Mouse (Mus musculus) forelimb bud, embryonic 11.5 days (tissue): ENCODE measurements around the gene Lrrc1.

ENCODE experiments used
- DNase-seq: peaks from one replicate; pipeline ENCODE4 v3.0.0-alpha.2; 2012; ENCODE audit warnings: low read depth, low spot score

The Lrrc1 gene

GRCm38 (mm10) chr9:77427292-77428114 is 117.2 kb downstream of the Lrrc1 start:
- DNase-seq, result peak; percentile 57

- DNase-seq, result no peak
Observed at GRCm38 (mm10) chr9:77426110-77426509, 118.6 kb downstream of the Lrrc1 start.

- DNase-seq, result no peak
Observed at GRCm38 (mm10) chr9:77425553-77425952, 119.1 kb downstream of the Lrrc1 start.

- DNase-seq, result no peak
Observed at GRCm38 (mm10) chr9:77420200-77420585, 124.5 kb downstream of the Lrrc1 start.

- no peak for DNase-seq
Observed at GRCm38 (mm10) chr9:77419501-77420199, 125.0 kb downstream of the Lrrc1 start.

GRCm38 (mm10) chr9:77418800-77419199 is 125.9 kb downstream of the Lrrc1 start:
- no peak for DNase-seq

- DNase-seq, result no peak
Observed at GRCm38 (mm10) chr9:77416486-77416885, 128.2 kb downstream of the Lrrc1 start.

- no peak for DNase-seq
Observed at GRCm38 (mm10) chr9:77416002-77416401, 128.7 kb downstream of the Lrrc1 start.

GRCm38 (mm10) chr9:77411830-77412425 is 132.7 kb downstream of the Lrrc1 start:
- no peak for DNase-seq

GRCm38 (mm10) chr9:77410968-77411367 is 133.7 kb downstream of the Lrrc1 start:
- no peak for DNase-seq

- DNase-seq, result no peak
Observed at GRCm38 (mm10) chr9:77410524-77410923, 134.1 kb downstream of the Lrrc1 start.

- no peak for DNase-seq
Observed at GRCm38 (mm10) chr9:77408053-77408603, 136.5 kb downstream of the Lrrc1 start.

GRCm38 (mm10) chr9:77406906-77407305 is 137.8 kb downstream of the Lrrc1 start:
- DNase-seq, result no peak

- DNase-seq, result no peak
Observed at GRCm38 (mm10) chr9:77404458-77404857, 140.2 kb downstream of the Lrrc1 start.

GRCm38 (mm10) chr9:77403961-77404360 is 140.7 kb downstream of the Lrrc1 start:
- no peak for DNase-seq

GRCm38 (mm10) chr9:77402971-77403370 is 141.7 kb downstream of the Lrrc1 start:
- no peak for DNase-seq

- no peak for DNase-seq
Observed at GRCm38 (mm10) chr9:77399801-77400200, 144.9 kb downstream of the Lrrc1 start.

GRCm38 (mm10) chr9:77398856-77399631 is 145.6 kb downstream of the Lrrc1 start:
- DNase-seq, result peak; percentile 42

GRCm38 (mm10) chr9:77397027-77397426 is 147.6 kb downstream of the Lrrc1 start:
- no peak for DNase-seq

- no peak for DNase-seq
Observed at GRCm38 (mm10) chr9:77391248-77391647, 153.4 kb downstream of the Lrrc1 start.

- DNase-seq, result no peak
Observed at GRCm38 (mm10) chr9:77388956-77389355, 155.7 kb downstream of the Lrrc1 start.
